Comparison of ENCODE assay signal across 8 mouse cellular contexts in genomic region chr11:116812793-116813529, GRCm38 (mm10). TPM values are rescaled to one million over a fixed set of nuclear protein-coding genes. Genes with fewer than 3 reads are reported as not detected.
DNase-seq lines count a peak whose midpoint lies in the region; ATAC-seq and TF ChIP-seq lines count a peak whose summit lies in the region.

No protein-coding gene starts in this region.

- H3K36me3 ChIP-seq in heart, embryonic 14.5 days (ENCODE audit: control insufficient read depth, insufficient read depth, low read length), result peaks cover 9% of the 10 kb centered on the region
- H3K36me3 ChIP-seq in limb, embryonic 13.5 days, result no peaks in the 10 kb centered on the region
- no peaks in the 10 kb centered on the region for H3K36me3 ChIP-seq in stomach, postnatal 0 days (ENCODE audit: control insufficient read depth, insufficient read depth, low read length)

- DNase-seq in cerebellum, adult 9-10 months, result peak; percentile 49
- DNase-seq in cerebellum, adult 11 months, result no peak
- peak; percentile 32 for DNase-seq in NIH3T3 (ENCODE audit: low read depth)
- DNase-seq in stomach, postnatal 0 days (ENCODE audit: low spot score), result no peak
- DNase-seq in layer of hippocampus, postnatal 10 days (ENCODE audit: low spot score in 2 of 2), result no peak

- TF ChIP-seq CTCF in stomach, postnatal 0 days (IDR thresholded peaks at IDR 0.05; ENCODE audit: low read depth), result peak; percentile 38

- H3K9me3 ChIP-seq in heart, embryonic 14.5 days (ENCODE audit: control insufficient read depth, low read length), result no peaks in the 10 kb centered on the region
- H3K9me3 ChIP-seq in limb, embryonic 13.5 days, result no peaks in the 10 kb centered on the region
- H3K9me3 ChIP-seq in stomach, postnatal 0 days (ENCODE audit: control insufficient read depth, low read length), result no peaks in the 10 kb centered on the region

- H3K27ac ChIP-seq in heart, embryonic 14.5 days (replicated peaks in 1 of 2; ENCODE audit: control insufficient read depth in 1 of 2, insufficient read depth in 1 of 2, low read depth in 2 of 2, low read length in 2 of 2), result peak overlapping the region; percentile 59 to 68
- H3K27ac ChIP-seq in limb, embryonic 13.5 days, result peak overlapping the region; percentile 91
- H3K27ac ChIP-seq in stomach, postnatal 0 days (replicated peaks), result no peak overlapping the region; the same call in 1 of the 2 replicates

- no peaks in the 10 kb centered on the region; the same call in 1 of the 2 replicates for H3K27me3 ChIP-seq in heart, embryonic 14.5 days (ENCODE audit: control insufficient read depth, insufficient read depth, low read length)
- no peaks in the 10 kb centered on the region; the same call in 1 of the 2 replicates for H3K27me3 ChIP-seq in limb, embryonic 13.5 days
- H3K27me3 ChIP-seq in stomach, postnatal 0 days (ENCODE audit: control insufficient read depth, insufficient read depth, low read length), result no peaks in the 10 kb centered on the region

- ATAC-seq in heart, embryonic 14.5 days (ENCODE audit: insufficient number of reproducible peaks, insufficient read depth, low FRiP score, low read depth), result peak; percentile 19; the same call in 1 of the 2 replicates
- ATAC-seq in limb, embryonic 13.5 days (ENCODE audit: low FRiP score, low read depth), result peak; percentile 18; the same call in 1 of the 2 replicates
- no peak for ATAC-seq in stomach, postnatal 0 days (ENCODE audit: low FRiP score, low TSS enrichment)
- no peak for ATAC-seq in monocyte, adult 5-6 weeks (replicated peaks; ENCODE audit: insufficient number of reproducible peaks, low FRiP score, low TSS enrichment, poor library complexity, severe bottlenecking)

- H3K9ac ChIP-seq in heart, embryonic 14.5 days (ENCODE audit: low read length), result peak overlapping the region; percentile 49; the same call in 1 of the 2 replicates
- no peak overlapping the region for H3K9ac ChIP-seq in limb, embryonic 13.5 days
- H3K9ac ChIP-seq in stomach, postnatal 0 days (ENCODE audit: low read length), result no peak overlapping the region

- H3K4me3 ChIP-seq in heart, embryonic 14.5 days (ENCODE audit: control insufficient read depth in 1 of 2, insufficient read depth in 1 of 2, low read depth in 1 of 2, low read length in 2 of 2), result no peak overlapping the region
- no peak overlapping the region for H3K4me3 ChIP-seq in limb, embryonic 13.5 days
- no peak overlapping the region for H3K4me3 ChIP-seq in stomach, postnatal 0 days (ENCODE audit: low read depth, low read length)

- H3K4me1 ChIP-seq in heart, embryonic 14.5 days (ENCODE audit: control insufficient read depth in 2 of 2, insufficient read depth in 2 of 2, low read length in 2 of 2), result peaks cover 40 to 51% of the 10 kb centered on the region in 2 experiments
- H3K4me1 ChIP-seq in limb, embryonic 13.5 days, result peaks cover 52% of the 10 kb centered on the region
- peaks cover 12% of the 10 kb centered on the region for H3K4me1 ChIP-seq in stomach, postnatal 0 days (replicated peaks; ENCODE audit: control insufficient read depth, insufficient read depth)

- peak overlapping the region; percentile 9; the same call in 1 of the 2 replicates for H3K4me2 ChIP-seq in heart, embryonic 14.5 days (ENCODE audit: low read length)
- peak overlapping the region; percentile 30 for H3K4me2 ChIP-seq in limb, embryonic 13.5 days (replicated peaks)
- H3K4me2 ChIP-seq in stomach, postnatal 0 days (replicated peaks; ENCODE audit: low read depth), result no peak overlapping the region

- WGBS in heart, embryonic 14.5 days, result 42% methylated on average over 21 of the region's 21 CpGs
- WGBS in limb, embryonic 13.5 days, result 43% methylated on average over 21 of the region's 21 CpGs
- 59% methylated on average over 21 of the region's 21 CpGs for WGBS in stomach, postnatal 0 days

- no peak for TF ChIP-seq EP300 in stomach, postnatal 0 days (optimal IDR thresholded peaks at IDR 0.05)

RNA-seq across cellular contexts. Expression of gene Mxra7, which starts 14.9 kb away (rescaled TPM):
- polyA plus RNA-seq in heart, embryonic 14.5 days (2014; fragmentation: Nextera tagmentation; extraction: Ambion mirVana), result 15.0 and 16.7 TPM in 2 replicates
- 17.1 and 20.2 TPM in 2 replicates for polyA plus RNA-seq in limb, embryonic 13.5 days (2015; fragmentation: Nextera tagmentation; extraction: Ambion mirVana)
- 15.9 and 18.4 TPM in 2 replicates for polyA plus RNA-seq in stomach, postnatal 0 days (2015; fragmentation: Nextera tagmentation; extraction: Ambion mirVana)
- total RNA-seq in monocyte, adult 5-6 weeks (2017), result 0.58 to 0.64 TPM in 2 of 3 replicates, not detected in the other
- total RNA-seq in layer of hippocampus, postnatal 10 days (2021), result 10 to 100 TPM; 23.3 to 27.6 TPM

RNA-seq across cellular contexts. Expression of gene Mettl23, which starts 30.1 kb away (rescaled TPM):
- polyA plus RNA-seq in heart, embryonic 14.5 days (2014; fragmentation: Nextera tagmentation; extraction: Ambion mirVana), result 70.9 and 79.2 TPM in 2 replicates
- polyA plus RNA-seq in limb, embryonic 13.5 days (2015; fragmentation: Nextera tagmentation; extraction: Ambion mirVana), result 72.2 and 79.0 TPM in 2 replicates
- 40.6 and 44.5 TPM in 2 replicates for polyA plus RNA-seq in stomach, postnatal 0 days (2015; fragmentation: Nextera tagmentation; extraction: Ambion mirVana)
- 47.3 to 77.0 TPM (median 54.3 TPM) in 3 replicates for total RNA-seq in monocyte, adult 5-6 weeks (2017)
- 10 to 100 TPM; 32.5 to 33.7 TPM for total RNA-seq in layer of hippocampus, postnatal 10 days (2021)

RNA-seq across cellular contexts. Expression of gene Jmjd6, which starts 30.3 kb away (rescaled TPM):
- polyA plus RNA-seq in heart, embryonic 14.5 days (2014; fragmentation: Nextera tagmentation; extraction: Ambion mirVana), result 59.0 and 63.7 TPM in 2 replicates
- 76.6 and 82.6 TPM in 2 replicates for polyA plus RNA-seq in limb, embryonic 13.5 days (2015; fragmentation: Nextera tagmentation; extraction: Ambion mirVana)
- polyA plus RNA-seq in stomach, postnatal 0 days (2015; fragmentation: Nextera tagmentation; extraction: Ambion mirVana), result 31.8 and 33.2 TPM in 2 replicates
- total RNA-seq in monocyte, adult 5-6 weeks (2017), result 80.8 to 81.6 TPM (median 81.0 TPM) in 3 replicates
- total RNA-seq in layer of hippocampus, postnatal 10 days (2021), result 10 to 100 TPM; 30.4 to 31.4 TPM

RNA-seq across cellular contexts. Expression of gene St6galnac1, which starts 37.7 kb away (rescaled TPM):
- not detected in 2 replicates for polyA plus RNA-seq in heart, embryonic 14.5 days (2014; fragmentation: Nextera tagmentation; extraction: Ambion mirVana)
- not detected in 2 replicates for polyA plus RNA-seq in limb, embryonic 13.5 days (2015; fragmentation: Nextera tagmentation; extraction: Ambion mirVana)
- polyA plus RNA-seq in stomach, postnatal 0 days (2015; fragmentation: Nextera tagmentation; extraction: Ambion mirVana), result not detected in 2 replicates
- not detected in 3 replicates for total RNA-seq in monocyte, adult 5-6 weeks (2017)
- total RNA-seq in layer of hippocampus, postnatal 10 days (2021), result not detected

RNA-seq across cellular contexts. Expression of gene Mfsd11, which starts 39.3 kb away (rescaled TPM):
- polyA plus RNA-seq in heart, embryonic 14.5 days (2014; fragmentation: Nextera tagmentation; extraction: Ambion mirVana), result 31.9 and 39.7 TPM in 2 replicates
- 44.3 and 44.8 TPM in 2 replicates for polyA plus RNA-seq in limb, embryonic 13.5 days (2015; fragmentation: Nextera tagmentation; extraction: Ambion mirVana)
- polyA plus RNA-seq in stomach, postnatal 0 days (2015; fragmentation: Nextera tagmentation; extraction: Ambion mirVana), result 31.5 and 34.6 TPM in 2 replicates
- total RNA-seq in monocyte, adult 5-6 weeks (2017), result 8.2 to 10.4 TPM (median 9.0 TPM) in 3 replicates
- 10 to 100 TPM; 42.6 to 43.3 TPM for total RNA-seq in layer of hippocampus, postnatal 10 days (2021)

Comparison
In these comparisons a context has a peak if more than half of its experiments do, and no peak if none do; other contexts are left out.
1. DNase-seq: peak in cerebellum, adult 9-10 months (single experiment) and NIH3T3 (single experiment); none in cerebellum, adult 11 months (single experiment), stomach, postnatal 0 days (single experiment) and layer of hippocampus, postnatal 10 days (0 of 2).
2. ATAC-seq: peak in heart, embryonic 14.5 days (single experiment) and limb, embryonic 13.5 days (single experiment); none in stomach, postnatal 0 days (single experiment) and monocyte, adult 5-6 weeks (single experiment).